Mouse (Mus musculus) heart, embryonic 16.5 days (tissue): ENCODE data around the gene Sh3gl3. TPM values are rescaled to one million over a fixed set of nuclear protein-coding genes. Genes with fewer than 3 reads are reported as not detected.

Experiments used
- ATAC-seq: fragments of 200-750 bp; cut with Nextera tagmentation; replicated peaks from 2 replicates; pipeline ENCODE4 v1.8.0; 2017; ENCODE audit warnings: moderate number of reproducible peaks; ENCODE audit not compliant: insufficient read depth, low FRiP score; ENCODE audit errors: extremely low read depth
- H3K27ac ChIP-seq: fragments of 300-500 bp; sonication (generic); 2 replicates; pipeline ENCODE4 v1.5.1; 2014; ENCODE audit warnings: mild to moderate bottlenecking, low read length, control low read depth, moderate library complexity
- H3K27me3 ChIP-seq: fragments of 300-500 bp; sonication (generic); 2 replicates; pipeline ENCODE4 v1.6.1; 2014; ENCODE audit warnings: low read length, mixed read lengths; ENCODE audit not compliant: control insufficient read depth, insufficient read depth
- H3K36me3 ChIP-seq: fragments of 300-500 bp; sonication (generic); 2 replicates; pipeline ENCODE4 v1.6.1; 2014; ENCODE audit not compliant: control insufficient read depth, insufficient read depth
- H3K4me1 ChIP-seq: fragments of 300-500 bp; sonication (generic); 2 replicates; pipeline ENCODE4 v1.6.1; 2014; ENCODE audit warnings: low read length, mixed read lengths; ENCODE audit not compliant: control insufficient read depth, insufficient read depth
- H3K4me2 ChIP-seq: fragments of 300-500 bp; sonication (generic); 2 replicates; pipeline ENCODE4 v1.6.1; 2014; ENCODE audit warnings: low read depth, mild to moderate bottlenecking, control low read depth, low read length
- H3K4me3 ChIP-seq: fragments of 300-500 bp; sonication (generic); 2 replicates; pipeline ENCODE4 v1.5.1; 2014; ENCODE audit warnings: mild to moderate bottlenecking, control low read depth, low read length
- H3K9ac ChIP-seq: fragments of 300-500 bp; sonication (generic); 2 replicates; pipeline ENCODE4 v1.6.1; 2014; ENCODE audit warnings: low read length, control low read depth
- H3K9me3 ChIP-seq: fragments of 300-500 bp; sonication (generic); replicated peaks from 2 replicates; pipeline ENCODE4 v1.6.1; 2016; ENCODE audit warnings: low read length; ENCODE audit not compliant: control insufficient read depth
- WGBS: fragments of 180-500 bp; shearing (Covaris S2); extraction: QIAGEN DNeasy Blood & Tissue Kit; methylation state at CpG from one replicate; pipeline ENCODE4 v1.1.7; 2014; 5-methylcytosine and 5-hydroxymethylcytosine counted together
- polyA plus RNA-seq: library from polyadenylated mRNA; unstranded; fragments of >200 nt; fragmentation: Nextera tagmentation; extraction: Ambion mirVana; gene quantifications from 2 replicates; pipeline ENCODE4 v1.2.1, GENCODE M21; 2015

Sh3gl3 gene
- polyA plus RNA-seq, 1 experiment from 2014 or later: 4.6 TPM

DNA sequence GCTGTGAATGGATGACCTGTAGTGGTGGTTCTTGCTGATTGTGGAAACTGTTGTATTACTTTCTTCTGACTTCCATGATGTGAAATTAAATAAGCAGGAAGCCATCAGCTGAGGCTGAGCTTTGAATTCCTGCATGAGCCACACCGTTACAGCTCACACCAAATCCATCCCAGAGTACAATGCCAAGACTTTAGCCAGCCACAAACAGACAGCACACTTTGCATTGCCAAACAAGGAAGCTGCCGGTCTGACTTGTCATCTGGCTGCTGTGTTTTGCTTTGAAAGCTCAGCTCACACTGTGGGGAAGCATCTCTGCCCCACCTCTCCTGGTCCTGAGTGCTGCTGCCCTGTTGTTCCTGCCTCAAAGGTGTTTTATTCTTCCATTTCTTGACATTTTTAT lies 9.1 kb downstream of the Sh3gl3 start:
- no peak overlapping the region for H3K4me2 ChIP-seq
- WGBS: 31% methylated on average over 2 of the region's 2 CpGs
- no peak overlapping the region for H3K9ac ChIP-seq
- no peak overlapping the region for H3K4me3 ChIP-seq
- no peak for ATAC-seq
- no peaks in the 10 kb centered on the region for H3K4me1 ChIP-seq
- H3K36me3 ChIP-seq: no peaks in the 10 kb centered on the region
- H3K9me3 ChIP-seq: peaks cover 3% of the 10 kb centered on the region; the same call in 1 of the 2 replicates
- no peak overlapping the region for H3K27ac ChIP-seq
- no peaks in the 10 kb centered on the region for H3K27me3 ChIP-seq

DNA sequence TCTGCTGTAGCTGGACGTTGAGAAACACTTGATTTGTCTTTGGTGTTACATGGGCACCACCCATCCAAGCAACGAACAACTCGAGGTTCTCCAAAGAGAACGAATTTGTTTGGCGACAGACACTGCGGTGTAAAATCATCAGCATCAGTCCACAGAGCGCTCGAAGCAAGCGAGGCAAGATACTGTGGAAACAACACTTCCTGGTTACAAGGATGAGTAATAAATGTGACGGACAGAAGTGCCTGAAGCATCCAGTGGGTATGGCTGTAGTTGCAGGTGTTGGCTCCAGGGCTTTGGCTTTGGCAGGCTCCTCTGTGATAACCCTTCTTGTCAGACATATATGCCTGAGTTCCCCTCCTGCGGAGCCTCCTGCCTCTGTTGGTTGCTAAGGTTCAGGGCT lies 18.0 kb downstream of the Sh3gl3 start:
- WGBS: 78% methylated on average over 11 of the region's 11 CpGs
- no peak overlapping the region for H3K4me2 ChIP-seq
- H3K36me3 ChIP-seq: no peaks in the 10 kb centered on the region
- H3K9me3 ChIP-seq: no peaks in the 10 kb centered on the region
- H3K9ac ChIP-seq: no peak overlapping the region
- ATAC-seq: no peak
- no peak overlapping the region for H3K4me3 ChIP-seq
- H3K27me3 ChIP-seq: no peaks in the 10 kb centered on the region
- no peak overlapping the region for H3K27ac ChIP-seq
- no peaks in the 10 kb centered on the region for H3K4me1 ChIP-seq

DNA sequence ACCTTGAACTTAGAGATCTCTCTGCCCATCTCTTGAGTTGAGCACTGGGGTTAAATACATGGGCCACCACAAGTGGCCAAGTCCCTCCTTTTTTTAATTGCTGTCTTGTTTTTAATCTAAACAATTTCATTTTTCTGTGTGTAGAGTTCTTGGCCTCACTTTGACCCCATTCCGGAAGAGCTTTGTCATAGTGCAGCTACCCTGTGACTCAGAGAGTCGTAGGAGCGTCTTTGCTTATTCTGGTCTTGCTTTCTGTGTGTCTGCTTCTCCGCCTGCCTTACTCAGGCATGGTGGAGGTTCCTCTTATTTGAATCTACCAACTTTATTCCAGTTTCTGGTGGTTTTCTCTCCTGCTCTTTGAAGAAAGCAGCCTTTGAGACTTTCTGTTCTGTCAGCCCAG lies 18.9 kb downstream of the Sh3gl3 start:
- Histone ChIP-seq H3K27ac (no peak overlapping the region), H3K9ac (no peak overlapping the region), H3K4me3 (no peak overlapping the region), H3K4me2 (no peak overlapping the region), H3K4me1 (no peaks in the 10 kb centered on the region), H3K9me3 (no peaks in the 10 kb centered on the region), H3K27me3 (no peaks in the 10 kb centered on the region), H3K36me3 (no peaks in the 10 kb centered on the region)
- WGBS: 70% methylated on average over 4 of the region's 4 CpGs
- ATAC-seq: no peak

DNA sequence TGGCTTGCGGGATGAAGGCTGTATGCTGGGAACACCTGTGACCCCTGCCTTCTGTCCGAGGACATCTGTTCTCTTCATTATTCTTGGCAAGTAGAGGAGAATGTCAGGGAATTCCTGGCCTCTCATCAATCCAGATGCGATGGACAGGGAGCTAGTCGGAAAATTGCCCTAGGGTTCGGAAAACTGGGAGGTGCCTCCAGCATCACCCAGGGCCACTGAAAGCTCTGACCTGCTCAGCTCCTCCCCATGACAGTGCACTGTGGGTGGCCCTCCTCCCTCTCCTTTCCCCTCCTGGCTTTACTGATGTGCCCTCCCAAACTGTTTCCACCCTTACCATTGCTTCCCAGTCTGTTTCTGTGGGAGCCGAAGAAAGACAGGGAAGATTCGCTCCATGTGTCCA lies 29.5 kb downstream of the Sh3gl3 start:
- WGBS: 69% methylated on average over 7 of the region's 7 CpGs
- Histone ChIP-seq H3K36me3 (no peaks in the 10 kb centered on the region), H3K27ac (no peak overlapping the region), H3K4me2 (no peak overlapping the region), H3K9me3 (no peaks in the 10 kb centered on the region), H3K4me1 (peaks cover 2% of the 10 kb centered on the region; the same call in 1 of the 2 replicates), H3K27me3 (no peaks in the 10 kb centered on the region), H3K9ac (no peak overlapping the region), H3K4me3 (no peak overlapping the region)
- ATAC-seq: no peak

DNA sequence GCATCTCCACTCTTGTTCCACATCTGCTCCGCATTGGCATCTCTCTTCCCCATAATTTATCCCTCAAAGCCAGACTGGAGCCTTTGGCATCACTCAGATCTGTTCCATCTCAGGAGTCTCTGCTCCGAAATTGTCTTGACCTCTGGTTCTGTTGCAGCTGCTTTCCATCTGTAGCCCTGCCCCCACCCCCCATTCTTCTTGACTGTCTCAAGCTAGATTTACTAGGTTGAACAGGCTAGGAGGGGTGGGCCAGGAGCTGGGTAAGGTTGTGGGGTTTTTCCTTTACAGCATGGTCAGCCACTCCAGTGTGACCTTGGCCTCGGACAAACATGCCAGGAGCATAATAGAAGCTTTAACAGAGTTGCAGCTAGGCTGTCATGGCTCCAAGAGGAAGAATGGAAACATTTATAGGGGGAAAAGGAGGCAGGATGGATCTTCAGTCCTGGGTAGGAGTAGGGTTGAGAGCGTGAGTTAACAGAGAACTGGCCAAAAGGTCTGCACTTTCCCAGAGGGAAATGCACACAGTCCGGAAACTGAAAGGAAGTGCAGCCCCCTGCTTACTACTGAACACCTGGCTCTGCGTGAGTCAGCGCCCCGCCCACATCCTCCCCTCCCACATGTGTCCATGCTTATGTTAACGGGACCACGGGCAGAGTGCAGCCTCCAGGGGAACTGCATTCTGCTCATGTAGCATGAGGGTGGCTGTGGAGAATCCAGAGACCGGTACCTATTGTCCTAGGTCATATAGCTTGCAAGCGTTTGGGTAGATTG lies 30.6 kb downstream of the Sh3gl3 start:
- no peaks in the 10 kb centered on the region for H3K27me3 ChIP-seq
- peak overlapping the region; percentile 47 for H3K27ac ChIP-seq
- peaks cover 2% of the 10 kb centered on the region; the same call in 1 of the 2 replicates for H3K4me1 ChIP-seq
- H3K4me3 ChIP-seq: no peak overlapping the region
- H3K9ac ChIP-seq: no peak overlapping the region
- H3K4me2 ChIP-seq: peak overlapping the region; percentile 18; the same call in 1 of the 2 replicates
- peak; percentile 75 for ATAC-seq
- WGBS: 44% methylated on average over 12 of the region's 12 CpGs
- no peaks in the 10 kb centered on the region for H3K9me3 ChIP-seq
- no peaks in the 10 kb centered on the region for H3K36me3 ChIP-seq

DNA sequence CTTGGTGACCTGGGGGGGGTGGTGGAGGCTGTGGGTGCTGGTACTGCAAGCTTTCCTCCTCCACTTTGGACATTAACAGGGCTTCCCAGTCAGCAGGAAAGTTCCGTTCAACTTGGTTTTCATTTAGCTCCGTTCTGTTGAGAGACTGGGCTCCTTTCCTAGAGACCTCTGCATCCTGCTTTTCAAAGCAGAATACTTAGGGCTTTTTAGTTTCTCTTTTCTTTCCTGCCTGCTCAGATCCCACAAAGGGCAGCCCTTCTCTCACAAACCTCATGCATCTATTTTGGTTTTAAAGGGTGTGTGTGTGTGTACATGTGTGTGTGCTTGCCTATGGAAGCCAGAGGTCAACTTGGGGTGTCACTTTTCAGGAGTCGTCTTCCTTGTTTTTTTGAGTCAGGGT lies 31.3 kb downstream of the Sh3gl3 start:
- Histone ChIP-seq H3K4me3 (no peak overlapping the region), H3K36me3 (no peaks in the 10 kb centered on the region), H3K4me2 (peak overlapping the region; percentile 18; the same call in 1 of the 2 replicates), H3K27ac (peak overlapping the region; percentile 4), H3K27me3 (no peaks in the 10 kb centered on the region), H3K4me1 (peaks cover 2% of the 10 kb centered on the region; the same call in 1 of the 2 replicates), H3K9ac (no peak overlapping the region), H3K9me3 (no peaks in the 10 kb centered on the region)
- ATAC-seq: no peak
- WGBS: 57% methylated on average over 3 of the region's 3 CpGs

DNA sequence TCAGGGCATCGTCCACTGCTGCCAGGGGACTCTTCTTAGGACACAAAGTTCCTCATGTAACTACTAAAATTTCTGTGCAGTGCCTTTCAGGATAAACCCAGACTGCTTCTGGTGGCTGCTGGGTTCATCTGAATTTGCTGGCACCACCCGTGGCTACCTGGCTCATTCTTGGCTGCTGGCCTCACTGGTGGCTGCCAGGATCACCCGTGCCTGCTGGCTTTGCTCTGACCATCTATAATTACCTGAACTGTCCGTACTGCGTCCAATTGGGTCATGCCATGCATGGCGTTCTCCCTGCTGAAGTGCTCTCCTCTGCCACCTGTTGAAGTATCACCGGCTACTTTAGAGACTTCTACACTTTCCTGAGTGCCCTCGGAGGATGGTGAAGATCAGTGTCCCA lies 33.1 kb downstream of the Sh3gl3 start:
- Histone ChIP-seq H3K4me3 (no peak overlapping the region), H3K9me3 (no peaks in the 10 kb centered on the region), H3K4me1 (peaks cover 2% of the 10 kb centered on the region; the same call in 1 of the 2 replicates), H3K36me3 (no peaks in the 10 kb centered on the region), H3K27ac (no peak overlapping the region), H3K27me3 (no peaks in the 10 kb centered on the region), H3K9ac (no peak overlapping the region), H3K4me2 (no peak overlapping the region)
- 87% methylated on average over 8 of the region's 8 CpGs for WGBS
- no peak for ATAC-seq

DNA sequence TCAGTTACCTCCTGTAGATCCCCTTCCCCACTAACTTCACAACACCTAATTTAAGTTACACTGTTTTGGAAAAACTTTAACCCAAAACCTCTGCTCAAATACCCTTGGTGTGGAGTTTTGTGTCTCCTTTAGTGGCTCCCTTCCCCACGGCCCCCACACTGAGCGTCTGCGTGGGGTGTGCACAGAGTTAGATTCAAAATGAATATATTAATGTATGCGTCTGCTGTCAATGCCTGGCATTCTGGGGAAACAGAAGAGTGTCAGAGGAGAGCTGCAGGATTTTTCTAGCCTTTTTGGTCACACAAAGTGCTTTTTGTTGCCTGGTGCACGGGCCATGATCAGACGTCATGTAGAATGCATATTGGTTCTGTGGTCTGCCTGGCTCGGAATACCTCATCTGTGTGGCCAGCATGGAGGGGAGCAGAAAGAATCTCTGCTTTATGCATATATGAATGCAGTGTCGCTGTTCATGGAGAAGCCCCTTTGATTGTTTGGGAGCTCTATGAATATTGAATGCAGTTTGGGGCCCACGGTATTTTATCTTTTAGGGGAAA lies 47.8 kb downstream of the Sh3gl3 start:
- Histone ChIP-seq H3K4me2 (no peak overlapping the region), H3K4me3 (no peak overlapping the region), H3K4me1 (no peaks in the 10 kb centered on the region), H3K27ac (no peak overlapping the region), H3K9ac (no peak overlapping the region), H3K27me3 (no peaks in the 10 kb centered on the region), H3K9me3 (no peaks in the 10 kb centered on the region), H3K36me3 (no peaks in the 10 kb centered on the region)
- ATAC-seq: no peak
- WGBS: 89% methylated on average over 9 of the region's 9 CpGs
